Mouse (Mus musculus) right cerebral cortex, adult 18-20 months (tissue): ENCODE measurements around the gene Pidd1.

Experiments used
- DNase-seq: peaks from one replicate; pipeline ENCODE4 v3.0.0; 2022; ENCODE audit warnings: mixed read lengths

Pidd1 gene

GRCm38 (mm10) chr7:141472226-141472625 lies 28.4 kb upstream of the Pidd1 start:
- DNase-seq, result no peak

DNA sequence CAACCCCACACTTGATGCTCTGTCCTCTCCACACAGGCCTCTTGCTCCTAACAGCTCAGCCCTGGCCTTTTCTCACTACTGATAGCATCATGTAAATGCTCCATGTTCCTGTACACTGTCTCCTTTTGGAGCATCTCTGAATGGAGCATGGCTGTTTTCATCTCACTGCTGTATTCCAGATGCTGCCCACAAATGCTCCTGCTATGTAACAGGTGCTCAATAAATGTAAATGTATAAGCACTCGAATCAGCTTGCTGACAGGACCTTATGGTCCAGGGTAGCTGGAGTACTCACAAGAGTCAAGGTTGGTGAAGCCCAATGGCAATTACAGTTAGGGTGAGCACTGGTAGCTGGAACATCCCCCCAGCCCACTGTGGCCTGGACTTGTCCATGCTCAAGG lies 27.4 kb upstream of the Pidd1 start:
- DNase-seq, result no peak

- no peak for DNase-seq
These were observed 26.8 kb upstream of the Pidd1 start for GRCm38 (mm10) chr7:141470637-141470944.

DNA sequence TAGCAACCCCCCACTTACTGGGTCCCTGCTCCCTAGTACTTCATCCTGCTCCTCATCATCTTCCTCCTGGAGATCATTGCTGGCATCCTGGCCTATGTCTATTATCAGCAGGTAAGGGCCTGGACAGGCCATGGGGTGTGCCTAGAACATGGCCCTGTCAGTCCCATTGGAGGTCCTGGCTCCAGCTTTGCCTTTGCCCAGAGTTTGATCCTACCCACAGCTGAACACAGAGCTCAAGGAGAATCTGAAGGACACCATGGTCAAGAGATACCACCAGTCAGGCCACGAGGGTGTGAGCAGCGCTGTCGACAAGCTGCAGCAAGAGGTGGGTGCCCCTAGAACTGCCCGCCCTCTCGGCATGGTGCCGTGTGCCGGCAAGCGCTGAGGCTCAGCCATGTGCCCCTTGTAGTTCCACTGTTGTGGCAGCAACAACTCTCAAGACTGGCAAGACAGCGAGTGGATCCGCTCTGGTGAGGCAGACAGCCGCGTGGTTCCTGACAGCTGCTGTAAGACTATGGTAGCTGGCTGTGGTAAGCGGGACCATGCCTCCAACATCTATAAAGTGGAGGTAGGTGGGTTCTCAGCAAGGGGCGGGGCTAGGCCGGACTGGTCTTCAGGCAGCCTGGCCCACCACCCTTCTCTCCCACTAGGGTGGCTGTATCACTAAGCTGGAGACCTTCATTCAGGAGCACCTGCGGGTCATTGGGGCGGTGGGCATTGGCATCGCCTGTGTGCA lies 26.2 kb upstream of the Pidd1 start:
- DNase-seq, result no peak

- no peak for DNase-seq
These were observed 25.5 kb upstream of the Pidd1 start for GRCm38 (mm10) chr7:141469352-141469751.

GRCm38 (mm10) chr7:141468522-141469211 lies 24.8 kb upstream of the Pidd1 start:
- DNase-seq, result no peak

DNA sequence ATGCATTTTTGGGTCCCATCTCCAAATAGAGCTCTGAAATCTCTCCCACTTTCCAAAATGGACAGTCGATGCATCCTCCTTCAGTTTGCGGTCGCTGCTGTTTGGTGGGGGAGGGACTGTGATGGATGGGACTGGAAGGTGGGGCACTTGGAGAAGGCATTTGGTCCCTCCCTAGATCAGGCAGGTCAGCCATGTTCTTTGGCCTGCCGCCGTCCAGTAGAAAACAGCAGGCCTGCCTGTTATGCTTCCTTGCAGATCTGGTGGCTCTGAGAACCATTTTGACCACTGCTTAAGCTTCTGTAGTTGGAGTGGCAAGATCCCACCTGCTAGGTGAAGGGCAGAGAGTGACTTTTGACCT lies 24.3 kb upstream of the Pidd1 start:
- DNase-seq, result no peak

DNA sequence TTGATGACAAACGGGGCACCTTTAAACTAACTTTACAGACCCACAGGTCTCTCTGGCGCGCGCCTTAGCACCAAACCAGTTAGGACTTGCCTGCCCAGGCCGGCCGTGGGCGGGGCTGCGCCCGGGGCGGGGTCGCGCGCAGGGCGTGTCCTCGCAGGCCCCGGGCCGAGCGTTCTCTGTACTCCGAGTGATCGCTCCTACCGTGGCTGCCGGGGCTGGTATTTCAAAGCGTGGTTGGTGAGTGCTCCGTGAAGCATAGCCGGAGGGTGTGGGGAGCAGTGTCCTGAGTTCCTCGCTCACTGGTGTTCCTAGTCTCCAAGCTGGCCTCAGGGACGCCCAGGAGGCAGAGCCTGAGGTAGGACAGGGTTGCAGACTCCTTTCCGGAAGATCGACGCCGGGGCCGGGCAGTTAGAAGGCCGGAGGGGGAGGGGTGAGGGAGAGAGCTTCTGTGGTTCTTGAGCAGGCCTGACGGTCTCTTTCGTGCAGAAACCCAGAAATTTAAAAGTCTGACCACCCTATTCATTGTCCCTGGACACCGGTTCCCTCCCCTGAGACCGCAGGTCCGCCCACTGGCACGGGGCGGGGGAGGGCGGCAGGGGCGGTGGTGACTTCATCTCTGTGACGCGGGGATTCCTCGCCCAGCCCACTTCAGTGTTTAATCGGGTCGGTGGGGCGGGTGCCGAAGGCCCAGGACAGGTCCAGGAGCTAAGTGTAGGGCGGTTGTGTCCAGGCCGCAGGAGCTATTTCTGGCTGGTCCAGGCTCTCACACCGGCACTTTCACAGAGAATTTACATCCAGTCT lies 23.6 kb upstream of the Pidd1 start, which contains the start of gene Cd151:
Cd151 (plus strand) TSS at position 163 of the 801 bp plus-strand sequence.
- peak; percentile 71 for DNase-seq

DNA sequence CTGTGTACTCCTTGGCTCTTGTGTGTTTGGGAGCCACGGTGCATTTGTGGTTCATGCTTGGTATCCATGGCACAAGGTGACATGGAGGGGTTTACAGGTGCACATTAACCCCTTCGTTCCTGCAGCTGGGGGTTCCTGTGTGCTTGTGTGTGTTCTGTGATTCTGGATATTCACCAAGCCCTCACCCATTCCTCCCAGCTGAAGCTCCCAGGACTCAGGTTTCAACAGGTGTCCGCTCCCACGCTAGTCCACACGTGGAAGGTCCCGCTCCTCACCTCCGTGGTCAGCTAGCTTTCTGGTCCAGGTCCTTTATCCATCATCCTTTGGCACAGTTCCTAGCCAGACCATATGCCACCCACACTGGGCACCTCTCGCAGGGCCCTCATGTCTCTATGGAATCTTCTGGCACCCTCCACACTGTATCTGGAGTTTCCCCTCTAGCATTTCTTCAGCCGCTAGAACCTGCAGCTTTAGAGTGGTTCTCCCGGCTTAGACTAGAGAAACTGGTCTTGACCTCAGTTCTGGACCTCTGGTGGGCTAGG lies 22.9 kb upstream of the Pidd1 start:
- DNase-seq, result no peak

DNA sequence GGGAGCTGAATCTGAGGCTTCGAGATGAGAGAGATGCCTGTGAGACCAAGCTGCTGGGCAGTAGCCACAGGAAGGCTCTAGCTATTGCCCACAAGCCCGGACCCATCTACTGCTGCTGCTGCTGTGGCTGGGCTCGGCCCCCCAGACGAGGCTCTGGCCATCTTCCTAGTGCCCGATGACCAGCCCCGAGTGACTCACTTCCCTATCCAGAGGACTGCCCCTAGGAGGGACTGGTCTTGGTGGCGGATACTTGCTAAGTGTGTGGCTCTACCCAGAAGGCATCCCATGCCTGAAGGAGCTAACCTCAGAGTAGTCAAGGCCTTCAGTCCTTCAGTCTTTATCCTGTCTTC lies 22.2 kb upstream of the Pidd1 start:
- DNase-seq, result no peak

- no peak for DNase-seq
These were observed 21.7 kb upstream of the Pidd1 start for GRCm38 (mm10) chr7:141465388-141466044.

- no peak for DNase-seq
These were observed 20.9 kb upstream of the Pidd1 start for GRCm38 (mm10) chr7:141464603-141465201.

- no peak for DNase-seq
These were observed 20.2 kb upstream of the Pidd1 start for GRCm38 (mm10) chr7:141463824-141464602.

- DNase-seq, result no peak
These were observed 18.6 kb upstream of the Pidd1 start for GRCm38 (mm10) chr7:141462333-141462821.

- DNase-seq, result no peak
These were observed 17.9 kb upstream of the Pidd1 start for GRCm38 (mm10) chr7:141461521-141462332.

GRCm38 (mm10) chr7:141460391-141461113 lies 16.7 kb upstream of the Pidd1 start, which contains the start of gene Cracr2b:
Gene Cracr2b (plus strand): TSS chr7:141461094.
- no peak for DNase-seq

GRCm38 (mm10) chr7:141460001-141460390 lies 16.2 kb upstream of the Pidd1 start:
- no peak for DNase-seq

DNA sequence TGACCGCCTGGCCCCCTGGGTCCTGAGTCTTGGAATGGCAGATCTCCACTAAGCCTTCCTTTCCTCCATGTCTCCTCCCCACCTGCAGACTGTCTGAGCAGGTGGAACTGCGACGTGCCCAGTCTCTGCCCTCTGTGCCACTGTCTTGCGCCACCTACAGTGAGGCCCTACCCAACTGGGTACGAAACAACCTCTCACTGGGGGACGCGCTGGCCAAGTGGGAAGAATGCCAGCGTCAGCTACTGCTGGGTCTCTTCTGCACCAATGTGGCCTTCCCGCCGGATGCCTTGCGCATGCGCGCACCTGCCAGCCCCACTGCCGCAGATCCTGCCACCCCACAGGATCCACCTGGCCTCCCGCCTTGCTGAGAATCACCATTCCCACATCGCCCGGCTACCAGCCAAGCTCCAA lies 15.5 kb upstream of the Pidd1 start:
- no peak for DNase-seq

DNA sequence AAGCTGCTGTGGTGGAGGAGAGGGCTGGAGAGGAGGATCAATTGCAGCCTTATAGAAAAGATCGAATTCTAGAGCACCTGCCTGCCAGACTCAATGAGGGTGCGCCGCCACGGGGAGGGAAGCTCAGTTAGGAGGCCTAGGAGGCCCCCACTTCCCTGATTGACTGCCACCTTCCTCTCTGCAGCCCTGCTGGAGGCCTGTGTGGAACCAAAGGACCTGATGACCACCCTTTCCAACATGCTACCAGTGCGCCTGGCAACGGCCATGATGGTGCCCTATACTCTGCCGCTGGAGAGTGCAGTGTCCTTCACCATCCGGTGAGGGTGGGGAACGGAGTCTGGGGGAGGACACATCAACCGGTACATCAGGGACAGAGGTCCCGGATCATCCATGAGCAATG lies 14.8 kb upstream of the Pidd1 start:
- no peak for DNase-seq
